Mouse (Mus musculus) liver, embryonic 15.5 days (tissue): Measurements from ENCODE around the gene Dcst1. TPM values are rescaled to one million over a fixed set of nuclear protein-coding genes. Genes with fewer than 3 reads are reported as not detected.
A peak's percentile ranks its signal among the peaks of the same experiment; 100 is the strongest.

Experiments
- ATAC-seq: fragments of 200-750 bp; cut with Nextera tagmentation; 2 replicates; pipeline ENCODE4 v1.8.0; 2017; ENCODE audit warnings: moderate number of reproducible peaks, mild to moderate bottlenecking, moderate library complexity; ENCODE audit not compliant: insufficient read depth
- H3K27ac ChIP-seq: fragments of 300-500 bp; sonication (generic); replicated peaks from 2 replicates; pipeline ENCODE4 v1.5.1; 2015; ENCODE audit warnings: mild to moderate bottlenecking, inconsistent platforms
- H3K27me3 ChIP-seq: fragments of 300-500 bp; sonication (generic); 2 replicates; pipeline ENCODE4 v1.6.1; 2015; ENCODE audit warnings: mild to moderate bottlenecking, inconsistent platforms
- H3K36me3 ChIP-seq: fragments of 300-500 bp; sonication (generic); replicated peaks from 2 replicates; pipeline ENCODE4 v1.6.1; 2015; ENCODE audit warnings: moderate library complexity, mild to moderate bottlenecking, inconsistent platforms
- H3K4me1 ChIP-seq: fragments of 300-500 bp; sonication (generic); replicated peaks from 2 replicates; pipeline ENCODE4 v1.6.1; 2015; ENCODE audit warnings: inconsistent platforms
- H3K4me2 ChIP-seq: fragments of 300-500 bp; sonication (generic); 2 replicates; pipeline ENCODE4 v1.6.1; 2015; ENCODE audit warnings: moderate library complexity, mild to moderate bottlenecking, inconsistent platforms
- H3K4me3 ChIP-seq: fragments of 300-500 bp; sonication (generic); replicated peaks from 2 replicates; pipeline ENCODE4 v1.5.1; 2015; ENCODE audit warnings: mild to moderate bottlenecking, inconsistent platforms
- H3K9ac ChIP-seq: fragments of 300-500 bp; sonication (generic); 2 replicates; pipeline ENCODE4 v1.6.1; 2015; ENCODE audit warnings: moderate library complexity, mild to moderate bottlenecking, inconsistent platforms
- H3K9me3 ChIP-seq: fragments of 300-500 bp; sonication (generic); replicated peaks from 2 replicates; pipeline ENCODE4 v1.6.1; 2016; ENCODE audit warnings: inconsistent platforms
- WGBS: fragments of 180-500 bp; shearing (Covaris S2); methylation state at CpG from one replicate; pipeline ENCODE4 v1.1.7; 2015; ENCODE audit warnings: mixed read lengths; ENCODE audit not compliant: insufficient replicate concordance; 5-methylcytosine and 5-hydroxymethylcytosine counted together
- polyA plus RNA-seq: library from polyadenylated mRNA; unstranded; fragments of >200 nt; fragmentation: Nextera tagmentation; extraction: Ambion mirVana; gene quantifications from 2 replicates; pipeline ENCODE4 v1.2.1, GENCODE M21; 2015

The Dcst1 gene
- polyA plus RNA-seq, 1 experiment from 2014 or later, result not detected

DNA sequence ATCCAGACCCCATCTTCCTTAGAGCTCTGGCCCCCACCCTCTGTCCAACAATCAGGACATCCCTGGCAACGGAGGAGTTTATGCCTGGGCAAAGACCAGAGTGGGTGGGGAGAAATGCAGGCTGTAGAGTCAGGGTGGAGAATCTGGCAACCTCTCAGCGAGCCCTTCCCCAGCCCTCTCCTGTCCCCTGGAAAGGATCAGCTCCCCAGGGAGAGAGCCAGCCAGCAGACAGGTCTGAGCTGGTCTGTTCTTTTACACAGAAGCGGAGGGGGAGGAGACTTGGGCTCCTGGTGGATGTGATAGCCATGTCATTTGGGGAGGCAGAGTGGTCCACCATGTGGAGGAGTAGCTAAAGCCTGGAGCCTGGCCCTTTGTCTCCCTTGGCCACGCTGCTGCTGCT, 36.4 kb downstream of the Dcst1 start:
- Histone ChIP-seq H3K4me2 (no peak overlapping the region), H3K9me3 (no peaks in the 10 kb centered on the region), H3K4me3 (no peak overlapping the region), H3K27ac (no peak overlapping the region), H3K36me3 (no peaks in the 10 kb centered on the region), H3K4me1 (0 out of 2 replicates have a peak, but pooled peaks cover 4% of the 10 kb centered on the region), H3K27me3 (peaks cover 89% of the 10 kb centered on the region), H3K9ac (no peak overlapping the region)
- WGBS, result 21% methylated on average over 4 of the region's 4 CpGs
- no peak for ATAC-seq

DNA sequence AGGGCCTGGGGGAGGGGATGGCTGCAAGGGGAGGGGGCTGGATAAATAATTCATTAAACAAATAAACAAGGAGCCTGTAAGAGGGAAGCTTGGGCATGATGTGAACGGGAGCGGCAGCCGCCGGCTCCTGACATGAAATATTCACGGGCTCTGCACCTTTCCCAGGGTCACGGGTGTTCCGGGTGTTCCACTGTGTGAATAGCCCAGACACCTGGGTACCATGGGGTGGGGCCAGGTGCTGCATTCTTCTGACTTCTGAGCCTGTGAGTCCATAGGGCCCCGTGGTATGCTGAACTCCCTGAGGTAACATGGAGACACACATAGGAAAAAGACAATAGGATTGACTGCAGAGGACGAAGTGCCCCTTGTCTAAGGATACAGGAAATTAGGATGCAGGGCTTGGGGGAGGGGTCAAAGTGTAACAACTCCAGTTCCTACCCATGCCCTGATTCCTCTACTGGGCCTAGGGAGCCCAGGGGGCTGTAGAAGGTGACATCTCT, 37.6 kb downstream of the Dcst1 start:
- no peak for ATAC-seq
- 51% methylated on average over 9 of the region's 9 CpGs for WGBS
- peaks cover 9% of the 10 kb centered on the region for H3K4me1 ChIP-seq
- peaks cover 94% of the 10 kb centered on the region for H3K27me3 ChIP-seq
- H3K9me3 ChIP-seq, result no peaks in the 10 kb centered on the region
- no peak overlapping the region for H3K4me3 ChIP-seq
- H3K36me3 ChIP-seq, result no peaks in the 10 kb centered on the region
- no peak overlapping the region for H3K27ac ChIP-seq
- H3K9ac ChIP-seq, result no peak overlapping the region
- no peak overlapping the region for H3K4me2 ChIP-seq

DNA sequence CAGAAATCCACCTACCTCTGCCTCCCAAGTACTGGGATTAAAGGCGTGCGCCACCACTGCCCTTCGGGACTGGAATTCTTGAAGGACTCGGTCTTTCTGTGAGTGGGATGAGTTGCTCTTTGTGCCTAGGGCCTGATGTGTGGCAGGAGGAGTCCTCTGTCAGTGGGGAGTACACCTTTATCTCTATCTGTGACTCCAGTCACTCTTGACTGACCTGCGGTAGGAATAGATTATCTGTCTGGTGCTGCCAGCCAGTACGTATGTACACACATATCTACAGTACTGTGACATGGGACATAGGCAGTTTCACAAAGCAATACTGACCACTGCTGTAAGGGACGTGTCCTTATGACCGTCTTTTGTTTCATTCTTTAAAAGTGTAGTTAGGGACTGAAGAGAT, 39.2 kb downstream of the Dcst1 start:
- Histone ChIP-seq H3K9ac (no peak overlapping the region), H3K9me3 (no peaks in the 10 kb centered on the region), H3K27ac (no peak overlapping the region), H3K4me2 (no peak overlapping the region), H3K27me3 (peaks cover 95% of the 10 kb centered on the region), H3K4me1 (peaks cover 20% of the 10 kb centered on the region), H3K4me3 (no peak overlapping the region), H3K36me3 (no peaks in the 10 kb centered on the region)
- WGBS, result 58% methylated on average over 8 of the region's 8 CpGs
- no peak for ATAC-seq

DNA sequence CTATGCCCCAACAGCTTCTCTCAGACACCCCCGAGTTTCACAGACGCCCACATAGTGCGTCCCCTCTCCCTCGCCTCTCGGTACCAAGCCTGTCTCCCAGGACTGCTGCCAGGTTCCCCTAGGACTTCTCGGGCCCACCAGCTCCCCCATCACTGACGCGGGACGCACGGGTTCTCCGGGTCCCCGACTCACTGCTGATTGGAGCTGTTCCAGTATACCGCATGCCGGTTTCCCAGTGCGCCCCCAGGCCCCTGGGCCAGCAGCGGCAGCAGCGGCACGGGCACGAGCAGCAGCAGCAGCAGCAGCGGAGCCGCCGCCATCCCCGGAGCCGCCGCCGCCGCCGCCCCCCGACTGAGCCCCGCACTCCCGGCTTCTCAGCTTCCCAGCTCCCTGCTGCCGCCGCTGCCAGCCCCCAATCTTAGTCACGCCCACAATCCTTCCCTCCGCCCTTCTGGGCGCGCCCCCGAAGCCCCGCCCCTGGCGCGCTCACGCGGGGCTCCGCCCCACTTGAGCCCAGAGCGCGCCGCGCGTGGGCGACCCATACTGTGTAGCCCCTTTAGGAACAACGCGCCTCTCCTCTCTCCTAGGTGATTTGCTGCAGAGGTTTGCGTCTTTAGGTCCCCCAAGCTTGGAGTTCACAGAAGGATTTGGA, 42.4 kb downstream of the Dcst1 start, which contains the start of gene Efna3:
Efna3 (minus strand) TSS at position 452 of the 652 bp plus-strand sequence.
- ATAC-seq, result no peak
- H3K27me3 ChIP-seq, result peaks cover 98% of the 10 kb centered on the region
- under 1% methylated on average over 53 of the region's 53 CpGs for WGBS

DNA sequence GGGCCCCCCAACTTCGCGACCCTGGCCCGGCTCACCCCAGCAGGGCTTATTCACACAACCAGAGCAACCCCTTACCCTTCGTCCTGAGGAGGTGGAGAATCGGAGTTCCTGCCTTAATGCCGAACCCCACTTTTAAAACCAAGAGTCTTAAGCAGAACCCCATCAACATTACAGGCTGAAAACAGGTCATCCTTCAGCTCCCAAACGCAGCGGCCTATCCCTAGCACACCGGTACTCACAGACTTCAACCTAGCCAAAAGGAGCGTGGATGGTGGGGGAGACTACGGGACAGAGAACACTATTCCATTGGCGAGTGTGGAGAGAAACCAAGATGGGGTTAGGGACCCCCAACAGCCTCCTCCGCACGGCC, 42.9 kb downstream of the Dcst1 start:
- peaks cover 35% of the 10 kb centered on the region for H3K4me1 ChIP-seq
- 2% methylated on average over 14 of the region's 14 CpGs for WGBS
- no peaks in the 10 kb centered on the region for H3K9me3 ChIP-seq
- peak overlapping the region; percentile 68 for H3K4me2 ChIP-seq
- peak overlapping the region; percentile 45 for H3K4me3 ChIP-seq
- H3K27ac ChIP-seq, result no peak overlapping the region
- H3K9ac ChIP-seq, result no peak overlapping the region
- peaks cover 98% of the 10 kb centered on the region for H3K27me3 ChIP-seq
- no peaks in the 10 kb centered on the region for H3K36me3 ChIP-seq
- no peak for ATAC-seq

More for the DNA sequence above, 42.4 kb downstream of the Dcst1 start, which contains the start of gene Efna3:
- Histone ChIP-seq H3K4me1 (peaks cover 35% of the 10 kb centered on the region), H3K36me3 (no peaks in the 10 kb centered on the region), H3K9ac (no peak within 1 kb of the TSS), H3K4me2 (peak within 1 kb of the TSS; percentile 68), H3K4me3 (peak within 1 kb of the TSS; percentile 45), H3K9me3 (no peaks in the 10 kb centered on the region), H3K27ac (no peak within 1 kb of the TSS)

DNA sequence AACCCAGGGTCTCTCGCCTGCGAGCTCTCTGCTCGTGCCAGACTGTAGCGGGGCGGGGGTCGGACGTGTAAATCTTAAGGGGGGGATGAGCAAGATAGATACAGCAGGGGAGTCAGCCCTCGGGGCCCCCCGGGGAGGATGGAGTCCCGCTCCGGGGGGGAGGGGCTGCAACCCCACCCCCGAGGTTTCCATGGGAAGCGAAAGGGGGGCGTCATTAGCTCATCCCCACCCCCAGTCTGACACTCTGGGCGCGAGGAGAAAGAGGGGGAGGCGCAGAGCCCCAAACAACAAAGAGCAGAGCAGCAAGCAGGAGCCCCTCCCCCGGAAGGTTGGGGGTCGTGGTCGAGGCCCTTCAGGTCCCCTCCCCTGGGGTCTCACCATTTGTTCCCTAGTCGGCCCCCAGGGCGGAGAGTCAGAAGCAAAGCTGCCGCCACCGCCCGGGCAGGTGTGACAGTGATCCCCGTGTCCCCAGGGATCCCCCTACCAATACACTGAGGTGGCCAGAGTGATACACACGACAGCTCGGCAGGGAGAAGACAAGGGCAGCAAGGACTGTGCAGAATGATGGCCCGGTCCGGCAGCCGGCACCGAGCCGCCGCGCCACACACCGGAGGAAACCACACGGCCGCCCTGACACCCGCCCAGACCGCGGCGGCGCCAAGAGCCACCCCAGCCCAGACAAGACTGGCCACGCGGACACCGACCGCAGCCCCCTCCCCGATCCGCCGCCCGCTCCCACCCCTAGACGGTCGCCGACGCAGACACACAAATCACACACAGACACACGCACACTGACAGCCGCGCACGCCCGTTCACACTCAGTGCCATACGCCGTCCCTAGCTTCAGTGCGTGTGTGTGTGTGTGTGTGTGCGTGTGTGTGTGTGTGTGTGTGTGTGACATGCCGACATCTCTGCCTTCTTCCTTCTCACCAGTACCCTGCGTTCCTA, 43.6 kb downstream of the Dcst1 start:
- no peak overlapping the region for H3K9ac ChIP-seq
- H3K36me3 ChIP-seq, result no peaks in the 10 kb centered on the region
- peaks cover 100% of the 10 kb centered on the region for H3K27me3 ChIP-seq
- H3K4me3 ChIP-seq, result peak overlapping the region; percentile 17
- H3K9me3 ChIP-seq, result no peaks in the 10 kb centered on the region
- H3K27ac ChIP-seq, result no peak overlapping the region
- ATAC-seq, result no peak
- WGBS, result 2% methylated on average over 66 of the region's 66 CpGs
- H3K4me1 ChIP-seq, result peaks cover 38% of the 10 kb centered on the region
- H3K4me2 ChIP-seq, result peak overlapping the region; percentile 68

DNA sequence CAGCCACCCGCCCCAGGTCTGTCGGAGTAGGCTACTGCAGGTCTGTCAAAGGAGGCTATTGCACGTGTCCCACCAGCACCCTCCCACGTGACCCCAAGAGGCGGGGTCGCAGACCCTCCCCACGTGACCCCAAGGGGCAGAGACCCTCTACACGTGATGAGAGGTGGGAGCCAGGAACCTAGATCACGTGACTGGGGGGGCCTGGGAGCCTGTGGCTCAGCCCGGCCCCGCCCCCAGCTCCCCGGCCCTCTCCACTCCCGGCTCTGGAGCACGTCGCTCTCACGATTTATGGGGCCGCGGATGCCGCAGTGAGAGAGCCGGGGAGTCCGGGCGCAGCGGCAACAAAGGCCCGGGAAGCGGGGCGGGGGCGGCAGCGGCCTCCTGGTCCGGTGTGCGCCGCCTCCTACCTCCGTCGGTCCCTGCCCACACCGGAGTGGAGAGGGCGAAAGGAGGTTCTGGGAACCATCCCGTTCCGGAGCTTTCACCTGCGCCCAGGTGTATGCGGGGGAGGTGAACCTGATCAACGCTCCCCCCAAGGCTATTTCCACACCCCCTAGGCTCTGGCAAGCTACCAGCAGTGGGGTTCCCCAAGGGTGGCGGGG, 44.4 kb downstream of the Dcst1 start:
- Histone ChIP-seq H3K27ac (no peak overlapping the region), H3K9ac (no peak overlapping the region), H3K27me3 (peaks cover 100% of the 10 kb centered on the region), H3K4me1 (peaks cover 45% of the 10 kb centered on the region), H3K4me3 (peak overlapping the region; percentile 17), H3K36me3 (no peaks in the 10 kb centered on the region), H3K9me3 (no peaks in the 10 kb centered on the region), H3K4me2 (peak overlapping the region; percentile 68)
- ATAC-seq, result no peak
- WGBS, result under 1% methylated on average over 41 of the region's 41 CpGs

DNA sequence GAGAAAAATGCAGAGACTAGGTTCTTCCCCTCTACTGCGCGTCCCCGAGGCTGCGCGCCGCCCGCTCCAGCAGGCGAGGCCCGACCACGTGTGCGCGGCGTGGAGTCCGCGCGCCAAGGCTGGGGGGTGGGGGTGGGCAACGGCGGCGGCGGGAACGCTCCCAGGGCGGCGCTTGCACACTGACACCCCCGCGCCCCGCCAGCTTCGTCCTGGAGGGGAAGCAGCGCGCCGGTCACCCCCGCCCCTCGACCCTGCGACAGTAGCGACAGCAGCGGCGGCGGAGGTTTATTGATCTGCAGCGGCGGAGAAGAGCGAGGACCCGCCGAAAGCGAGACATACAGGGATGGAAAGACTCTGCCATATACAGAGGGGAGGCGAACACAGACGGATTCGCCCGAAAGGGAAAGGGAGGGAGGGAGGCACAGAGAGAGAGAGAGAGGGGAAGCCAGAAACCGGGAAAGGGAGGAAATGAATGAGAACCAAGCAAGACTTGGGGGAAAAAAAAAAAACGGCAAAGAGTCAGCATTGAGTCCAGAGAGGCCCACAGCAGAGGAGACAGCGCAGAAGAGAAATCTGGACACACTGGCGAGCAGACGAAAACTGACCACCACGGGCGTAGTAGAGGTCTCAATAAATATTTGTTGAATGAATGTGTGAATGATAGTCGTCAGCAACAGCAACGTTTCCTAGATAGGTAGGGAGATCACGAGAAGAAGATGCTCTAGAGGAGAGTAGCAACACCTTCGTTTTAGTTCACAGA, 45.3 kb downstream of the Dcst1 start:
- no peak for ATAC-seq
- H3K9ac ChIP-seq, result no peak overlapping the region
- no peaks in the 10 kb centered on the region for H3K9me3 ChIP-seq
- no peak overlapping the region for H3K27ac ChIP-seq
- peak overlapping the region; percentile 54 for H3K4me2 ChIP-seq
- peaks cover 53% of the 10 kb centered on the region for H3K4me1 ChIP-seq
- no peaks in the 10 kb centered on the region for H3K36me3 ChIP-seq
- WGBS, result 3% methylated on average over 58 of the region's 58 CpGs
- peak overlapping the region; percentile 36 for H3K4me3 ChIP-seq
- peaks cover 100% of the 10 kb centered on the region for H3K27me3 ChIP-seq

DNA sequence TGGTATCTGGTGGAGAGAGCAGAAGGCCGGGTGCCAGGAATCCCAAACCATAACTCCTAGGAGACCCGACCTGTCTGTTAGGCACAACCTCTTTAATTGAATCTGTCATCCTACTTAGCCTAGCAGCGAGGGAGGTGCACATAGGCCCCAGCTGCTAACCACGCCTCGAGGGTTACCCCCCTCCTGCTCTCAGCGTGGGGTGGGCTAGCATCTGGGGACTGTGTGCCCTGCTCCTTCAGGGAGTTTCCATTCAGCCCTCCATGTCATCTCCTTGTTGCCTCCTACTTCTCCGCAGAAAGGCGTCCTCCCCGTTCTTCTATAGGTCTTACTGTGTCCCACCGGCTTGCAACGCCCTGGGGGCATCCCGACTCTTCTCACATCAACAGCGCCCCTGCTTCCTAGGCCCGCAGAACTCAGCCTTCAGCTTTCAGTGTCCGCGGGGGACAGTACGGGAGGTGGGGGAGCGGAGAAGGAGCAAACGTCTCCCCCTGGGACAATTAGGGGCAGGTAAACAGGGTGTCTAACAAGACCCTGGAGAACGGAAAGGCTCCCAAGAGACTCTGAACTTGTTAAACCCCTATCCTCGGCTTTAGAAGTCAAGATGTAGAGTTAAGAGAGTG, 46.0 kb downstream of the Dcst1 start:
- Histone ChIP-seq H3K4me2 (peak overlapping the region; percentile 54; the same call in 1 of the 2 replicates), H3K4me1 (peaks cover 53% of the 10 kb centered on the region), H3K4me3 (peak overlapping the region; percentile 36; the same call in 1 of the 2 replicates), H3K9me3 (no peaks in the 10 kb centered on the region), H3K36me3 (no peaks in the 10 kb centered on the region), H3K27ac (no peak overlapping the region), H3K9ac (no peak overlapping the region), H3K27me3 (peaks cover 100% of the 10 kb centered on the region)
- WGBS, result 19% methylated on average over 21 of the region's 21 CpGs
- no peak for ATAC-seq

DNA sequence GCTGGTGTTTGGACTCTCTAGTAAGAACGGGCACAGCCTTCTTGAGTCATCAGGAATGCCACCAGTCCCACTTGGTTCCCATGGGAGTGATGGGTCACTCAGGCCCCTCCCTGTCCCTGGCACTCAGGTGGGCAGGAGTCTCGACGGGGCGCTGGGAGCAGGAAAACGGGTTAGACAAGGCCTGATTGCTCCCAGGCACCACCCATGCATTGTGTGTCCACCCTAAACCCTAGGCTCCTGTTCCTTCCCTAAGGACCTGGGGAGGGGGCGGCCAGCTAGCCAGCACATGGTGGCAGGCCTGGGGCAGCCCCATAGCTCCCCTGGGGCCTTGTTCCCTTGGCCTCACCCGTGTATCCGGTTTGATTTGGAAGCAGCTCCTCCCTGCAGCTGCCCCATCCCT, 46.7 kb downstream of the Dcst1 start:
- 64% methylated on average over 8 of the region's 8 CpGs for WGBS
- H3K36me3 ChIP-seq, result no peaks in the 10 kb centered on the region
- no peak overlapping the region for H3K4me2 ChIP-seq
- no peak overlapping the region for H3K4me3 ChIP-seq
- H3K4me1 ChIP-seq, result peaks cover 53% of the 10 kb centered on the region
- H3K9me3 ChIP-seq, result no peaks in the 10 kb centered on the region
- H3K27me3 ChIP-seq, result peaks cover 95% of the 10 kb centered on the region
- H3K9ac ChIP-seq, result no peak overlapping the region
- no peak overlapping the region for H3K27ac ChIP-seq
- ATAC-seq, result no peak
